Mouse (Mus musculus) ES-CJ7 (cell line): ENCODE measurements around the gene Rnf115.
"Not testable (repeated sequence)": the region's sequence is repeated elsewhere in the genome, so short reads cannot be mapped to it uniquely, and the experiment has no call there.

Experiments used
- DNase-seq: peaks from one replicate; pipeline ENCODE4 v3.0.0; 2011; ENCODE audit warnings: low read depth, low spot score

Gene Rnf115

GRCm38 (mm10) chr3:96707903-96708683 is 19.4 kb upstream of the Rnf115 start, which contains the start of gene Nudt17:
Gene Nudt17, minus strand, starts transcription at chr3:96708562.
- peak; percentile 63 for DNase-seq

GRCm38 (mm10) chr3:96708684-96709064 is 18.8 kb upstream of the Rnf115 start:
- DNase-seq = no peak

- DNase-seq = no peak
These were observed 13.2 kb upstream of the Rnf115 start for GRCm38 (mm10) chr3:96714286-96714685.

GRCm38 (mm10) chr3:96715854-96716253 is 11.6 kb upstream of the Rnf115 start:
- no peak for DNase-seq

- DNase-seq = peak; percentile 78
These were observed 8.3 kb upstream of the Rnf115 start for GRCm38 (mm10) chr3:96719173-96719572.

- DNase-seq = no peak
These were observed 567 bp downstream of the Rnf115 start for GRCm38 (mm10) chr3:96727828-96728633.

GRCm38 (mm10) chr3:96728634-96729402 is 1.4 kb downstream of the Rnf115 start:
- DNase-seq = no peak

- DNase-seq = no peak
These were observed 1.9 kb downstream of the Rnf115 start for GRCm38 (mm10) chr3:96729403-96729784.

- DNase-seq = no peak
These were observed 3.3 kb downstream of the Rnf115 start for GRCm38 (mm10) chr3:96730785-96731184.

GRCm38 (mm10) chr3:96733984-96734383 is 6.5 kb downstream of the Rnf115 start:
- DNase-seq = peak; percentile 36

GRCm38 (mm10) chr3:96735200-96735599 is 7.7 kb downstream of the Rnf115 start:
- no peak for DNase-seq

GRCm38 (mm10) chr3:96737013-96737740 is 9.7 kb downstream of the Rnf115 start:
- no peak for DNase-seq

GRCm38 (mm10) chr3:96737995-96738394 is 10.5 kb downstream of the Rnf115 start:
- DNase-seq = peak; percentile 54

GRCm38 (mm10) chr3:96740279-96740678 is 12.8 kb downstream of the Rnf115 start:
- DNase-seq = not testable (repeated sequence)

GRCm38 (mm10) chr3:96744348-96744747 is 16.9 kb downstream of the Rnf115 start:
- DNase-seq = no peak

- DNase-seq = no peak
These were observed 19.4 kb downstream of the Rnf115 start for GRCm38 (mm10) chr3:96746829-96747228.

- no peak for DNase-seq
These were observed 28.5 kb downstream of the Rnf115 start for GRCm38 (mm10) chr3:96755935-96756334.

GRCm38 (mm10) chr3:96757691-96758090 is 30.2 kb downstream of the Rnf115 start:
- DNase-seq = peak; percentile 36

- no peak for DNase-seq
These were observed 32.2 kb downstream of the Rnf115 start for GRCm38 (mm10) chr3:96759695-96760094.

- peak; percentile 12 for DNase-seq
These were observed 37.1 kb downstream of the Rnf115 start for GRCm38 (mm10) chr3:96764528-96764927.

- no peak for DNase-seq
These were observed 42.5 kb downstream of the Rnf115 start for GRCm38 (mm10) chr3:96769971-96770370.
